Mouse (Mus musculus) bone marrow macrophage, adult 2 months (primary cell): ENCODE results near the gene Gpr107. TPM values are rescaled to one million over a fixed set of nuclear protein-coding genes. Genes with fewer than 3 reads are reported as not detected.

Experiments
- H3K27ac ChIP-seq: 2 replicates; pipeline ENCODE4 v1.5.1; 2012; ENCODE audit warnings: low read depth, low read length; ENCODE audit not compliant: insufficient read depth
- H3K4me1 ChIP-seq: 2 replicates; pipeline ENCODE4 v1.6.1; 2012; ENCODE audit warnings: low read length; ENCODE audit not compliant: control insufficient read depth, insufficient read depth
- H3K4me3 ChIP-seq: 2 replicates; pipeline ENCODE4 v1.5.1; 2012; ENCODE audit warnings: mild to moderate bottlenecking, low read length, moderate library complexity; ENCODE audit not compliant: insufficient read depth
- CTCF ChIP-seq: IDR thresholded peaks from 2 replicates; pipeline ENCODE4 v1.5.1; 2012; ENCODE audit warnings: low read depth, mild to moderate bottlenecking, low read length, moderate library complexity
- POLR2A ChIP-seq: IDR thresholded peaks from 2 replicates; pipeline ENCODE4 v1.6.1; 2012; ENCODE audit warnings: mild to moderate bottlenecking, low read depth, low read length, borderline replicate concordance
- polyA plus RNA-seq: library from polyadenylated mRNA; stranded (reverse); fragments of >200 nt; gene quantifications from 2 replicates; pipeline ENCODE4 v1.2.4, GENCODE M21; 2012; ENCODE audit not compliant: missing spikeins, insufficient read depth, insufficient read length

The Gpr107 gene
- polyA plus RNA-seq, 1 experiment = 80.8 TPM

DNA sequence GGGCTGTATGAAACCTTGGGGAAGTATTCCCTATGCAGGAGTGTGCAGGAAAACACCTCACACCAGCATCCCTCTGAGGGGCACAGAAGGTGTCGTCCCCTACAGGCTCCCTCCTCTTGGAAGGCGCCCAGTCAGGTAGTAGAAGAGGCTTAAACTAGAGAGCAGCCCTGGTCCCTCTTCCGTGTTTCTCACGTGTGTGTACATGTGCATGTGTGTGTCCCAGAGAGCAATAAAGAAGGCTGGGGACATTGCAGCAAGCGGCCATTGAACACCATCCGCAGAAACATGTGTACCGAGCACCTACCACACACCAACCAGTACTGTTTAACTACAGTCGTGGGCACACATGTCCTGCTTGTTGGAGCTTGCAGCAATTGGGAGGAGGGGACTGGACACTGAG is 108.4 kb downstream of the Gpr107 start:
- H3K4me1 ChIP-seq = peaks cover 15% of the 10 kb centered on the region
- no peak overlapping the region for H3K27ac ChIP-seq
- TF ChIP-seq POLR2A = no peak
- TF ChIP-seq CTCF = no peak

DNA sequence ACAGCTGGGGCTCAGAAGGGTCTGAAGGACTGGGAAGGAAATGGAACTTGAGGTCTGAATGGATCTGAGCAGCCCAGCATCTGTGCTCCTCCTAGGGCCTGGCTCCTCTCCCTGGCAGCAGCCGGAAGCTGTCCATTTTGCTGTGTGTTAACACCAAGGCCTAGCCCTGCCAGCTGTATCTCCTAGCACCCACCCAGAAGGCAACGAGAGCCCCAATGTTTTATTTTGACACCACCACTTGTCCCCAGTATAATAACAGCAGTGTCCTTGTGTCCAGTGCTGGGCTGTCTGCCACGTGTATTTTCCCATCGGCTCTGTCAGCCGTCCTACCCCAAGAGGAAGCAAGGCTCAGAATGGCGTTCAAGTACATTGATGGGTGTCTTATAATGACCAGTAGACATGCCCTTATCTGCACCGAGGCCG is 110.9 kb downstream of the Gpr107 start:
- Histone ChIP-seq H3K27ac (no peak overlapping the region), H3K4me3 (no peak overlapping the region), H3K4me1 (peaks cover 11% of the 10 kb centered on the region)
- no peak for TF ChIP-seq POLR2A
- TF ChIP-seq CTCF = no peak

More for the DNA sequence above, 108.4 kb downstream of the Gpr107 start:
- H3K4me3 ChIP-seq = no peak overlapping the region

DNA sequence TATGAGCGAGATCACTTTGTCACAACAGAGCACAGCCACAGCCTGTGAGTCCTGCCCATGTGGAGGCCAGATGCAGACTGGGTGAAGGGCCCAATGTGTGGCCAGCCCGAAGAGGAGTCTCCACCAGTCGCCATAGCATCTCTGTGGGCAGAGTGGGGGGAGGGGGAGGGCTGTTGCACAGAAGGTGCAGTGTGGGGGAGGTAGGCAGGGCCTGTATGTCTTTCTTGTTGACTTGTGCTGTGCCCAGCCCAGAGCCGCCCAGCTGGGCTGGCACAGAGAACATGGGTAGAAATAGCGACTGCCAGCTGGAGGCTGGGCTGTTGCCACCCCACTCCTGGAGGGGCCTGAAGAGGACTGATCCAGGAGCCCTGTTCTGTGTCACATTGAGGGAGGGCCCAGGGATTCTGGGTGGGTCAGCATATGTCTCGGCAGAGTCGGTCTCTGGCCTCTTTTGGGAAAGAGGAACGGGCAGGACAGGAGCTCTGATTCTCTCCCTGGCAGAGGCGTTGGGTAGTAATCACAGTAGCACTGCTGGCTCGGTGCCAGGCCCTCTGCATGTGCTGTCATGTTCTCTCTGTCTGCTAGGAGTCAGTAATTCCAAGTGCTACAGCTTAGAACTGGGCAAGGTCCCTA is 111.7 kb downstream of the Gpr107 start:
- H3K27ac ChIP-seq = no peak overlapping the region
- no peak overlapping the region for H3K4me3 ChIP-seq
- TF ChIP-seq POLR2A (no peak), CTCF (no peak)
- H3K4me1 ChIP-seq = peaks cover 8% of the 10 kb centered on the region

DNA sequence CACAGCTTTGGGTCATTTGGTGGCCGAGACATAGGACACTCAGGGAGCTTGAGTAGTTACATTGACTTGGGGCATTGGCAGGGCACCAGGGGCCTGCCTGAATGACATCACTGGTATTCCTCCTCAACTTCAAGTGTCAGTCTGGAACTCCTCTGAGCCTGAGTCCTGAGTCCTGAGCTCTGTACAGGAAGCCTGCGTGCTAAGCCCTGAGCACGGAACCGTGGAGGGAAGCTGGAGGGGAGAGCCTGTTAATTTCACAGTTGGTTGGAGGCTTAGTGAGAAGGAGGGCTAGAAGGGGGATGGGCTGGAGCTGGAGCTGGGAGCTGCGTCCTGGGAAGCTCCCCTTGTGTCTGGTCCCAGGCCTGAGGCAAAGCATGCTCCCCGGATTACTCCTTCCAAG is 115.3 kb downstream of the Gpr107 start:
- Histone ChIP-seq H3K4me1 (peaks cover 7% of the 10 kb centered on the region), H3K27ac (no peak overlapping the region), H3K4me3 (no peak overlapping the region)
- TF ChIP-seq CTCF (no peak), POLR2A (no peak)

Other genes with a start within 250 kb of the Gpr107 start
- 0.80 and 2.7 TPM in 2 replicates for gene Ptges, start 222.5 kb upstream of the Gpr107 start, polyA plus RNA-seq
- gene Tor1b, start 199.4 kb upstream of the Gpr107 start, polyA plus RNA-seq = 26.9 and 28.3 TPM in 2 replicates
- 45.2 and 53.7 TPM in 2 replicates for gene Tor1a, start 184.4 kb upstream of the Gpr107 start, polyA plus RNA-seq
- 90.8 and 96.9 TPM in 2 replicates for gene BC005624, start 170.1 kb upstream of the Gpr107 start, polyA plus RNA-seq
- gene Usp20, start 170.0 kb upstream of the Gpr107 start, polyA plus RNA-seq = 7.1 and 9.7 TPM in 2 replicates
- 255 and 258 TPM in 2 replicates for gene Fnbp1, start 10.3 kb upstream of the Gpr107 start, polyA plus RNA-seq
- gene Ncs1, start 93.5 kb downstream of the Gpr107 start, polyA plus RNA-seq = 1.3 and 2.5 TPM in 2 replicates
- gene Hmcn2, start 162.1 kb downstream of the Gpr107 start, polyA plus RNA-seq = not detected in 2 replicates